ENCODE assay signal across 18 mouse cellular contexts in genomic region chr4:32199156-32199555, GRCm38 (mm10). TPM values are rescaled to one million over a fixed set of nuclear protein-coding genes. Genes with fewer than 3 reads are reported as not detected.
DNase-seq lines count a peak whose midpoint lies in the region; ATAC-seq and TF ChIP-seq lines count a peak whose summit lies in the region.
"Had no signal": no experiment of that assay in that cellular context is flagged by ENCODE, and none has a peak within 500 bp of the region (broad histone marks: within the 10 kb centered on the region; RNA-seq: fewer than 3 reads in every experiment).

No protein-coding gene starts in this region.

- TF ChIP-seq EP300 in liver, postnatal 0 days (IDR thresholded peaks at IDR 0.05; ENCODE audit: low read depth) = no peak; the same call in 1 of the 2 replicates

- no peak for TF ChIP-seq CTCF in liver, postnatal 0 days (IDR thresholded peaks at IDR 0.05; ENCODE audit: low read depth)

- H3K36me3 ChIP-seq in liver, postnatal 0 days (replicated peaks; ENCODE audit: insufficient read depth, low read length) = no peaks in the 10 kb centered on the region
- H3K36me3 ChIP-seq in liver, embryonic 12.5 days = no peaks in the 10 kb centered on the region
- H3K36me3 ChIP-seq: embryonic facial prominence, embryonic 10.5 days; limb, embryonic 12.5 days; lung, embryonic 15.5 days; neural tube, embryonic 13.5 days had no signal

- peak overlapping the region; percentile 84 for H3K27ac ChIP-seq in liver, postnatal 0 days (ENCODE audit: low read depth)
- no peak overlapping the region for H3K27ac ChIP-seq in liver, embryonic 12.5 days
- H3K27ac ChIP-seq: embryonic facial prominence, embryonic 10.5 days; limb, embryonic 12.5 days; lung, embryonic 15.5 days; neural tube, embryonic 13.5 days had no signal

- intact Hi-C loops in left cerebral cortex, postnatal 14 days (cut with DNase I) = no loop called here

- 57% methylated on average over 7 of the region's 7 CpGs for WGBS in liver, postnatal 0 days (ENCODE audit: insufficient replicate concordance)
- 66% methylated on average over 7 of the region's 7 CpGs for WGBS in liver, embryonic 12.5 days (ENCODE audit: insufficient replicate concordance)

- peaks cover 9% of the 10 kb centered on the region for H3K4me1 ChIP-seq in liver, postnatal 0 days (ENCODE audit: insufficient read depth)
- peaks cover 7% of the 10 kb centered on the region; the same call in 1 of the 2 replicates for H3K4me1 ChIP-seq in liver, embryonic 12.5 days

- peak overlapping the region; percentile 48 for H3K4me2 ChIP-seq in liver, postnatal 0 days (ENCODE audit: low read depth, low read length)
- H3K4me2 ChIP-seq in liver, embryonic 12.5 days = no peak overlapping the region
- H3K4me2 ChIP-seq: limb, embryonic 12.5 days; lung, embryonic 15.5 days; neural tube, embryonic 13.5 days had no signal

- no peaks in the 10 kb centered on the region for H3K9me3 ChIP-seq in liver, postnatal 0 days (ENCODE audit: low read length)
- H3K9me3 ChIP-seq in liver, embryonic 12.5 days (replicated peaks) = no peaks in the 10 kb centered on the region
- H3K9me3 ChIP-seq: embryonic facial prominence, embryonic 10.5 days; limb, embryonic 12.5 days; lung, embryonic 15.5 days; neural tube, embryonic 13.5 days had no signal

- no peaks in the 10 kb centered on the region for H3K27me3 ChIP-seq in liver, postnatal 0 days (ENCODE audit: insufficient read depth, low read length)
- peaks cover 23% of the 10 kb centered on the region for H3K27me3 ChIP-seq in liver, embryonic 12.5 days (replicated peaks)
- H3K27me3 ChIP-seq: limb, embryonic 12.5 days; lung, embryonic 15.5 days; neural tube, embryonic 13.5 days had no signal

- 0 out of 2 replicates have a peak overlapping the region, but pooled peaks have one; percentile 5 for H3K9ac ChIP-seq in liver, postnatal 0 days (replicated peaks)
- H3K9ac ChIP-seq in liver, embryonic 12.5 days = no peak overlapping the region
- H3K9ac ChIP-seq: forebrain, postnatal 0 days; limb, embryonic 12.5 days; lung, embryonic 15.5 days; neural tube, embryonic 13.5 days had no signal

- peak; percentile 90 for ATAC-seq in liver, postnatal 0 days
- ATAC-seq in liver, embryonic 12.5 days = no peak
- ATAC-seq: activated CD4-positive, CD25-positive, alpha-beta regulatory T cell, adult 4 months; forebrain, postnatal 0 days had no signal

- H3K4me3 ChIP-seq in liver, postnatal 0 days (ENCODE audit: low read depth, low read length) = no peak overlapping the region
- no peak overlapping the region for H3K4me3 ChIP-seq in liver, embryonic 12.5 days
- H3K4me3 ChIP-seq: embryonic facial prominence, embryonic 10.5 days; erythroblast, embryonic 14.5 days; limb, embryonic 12.5 days; lung, embryonic 15.5 days; neural tube, embryonic 13.5 days had no signal

- peak; percentile 26 for DNase-seq in liver, postnatal 0 days
- DNase-seq in frontal cortex, postnatal 25 days (ENCODE audit: low spot score in 2 of 2) = peak; percentile 13 to 17
- DNase-seq in left cerebral cortex, postnatal 14 days (ENCODE audit: low spot score in 2 of 2) = peak; percentile 52 to 75
- DNase-seq in telencephalon, adult 2 months (ENCODE audit: low read depth, low spot score) = peak; percentile 78
- no peak for DNase-seq in cerebellum, postnatal 4 days (ENCODE audit: low spot score in 2 of 2)
- no peak for DNase-seq in T-cell, adult 2 months (ENCODE audit: low spot score)
- DNase-seq: cerebellum, postnatal 10 days; forebrain, postnatal 0 days; heart, adult 11 months; kidney, adult 2 months; kidney, postnatal 25 days had no signal

RNA-seq across cellular contexts. Expression of gene Bach2, which starts 39.4 kb away (rescaled TPM):
- polyA plus RNA-seq in liver, postnatal 0 days (2015; fragmentation: Nextera tagmentation; extraction: Ambion mirVana) = 2.7 and 4.3 TPM in 2 replicates
- 1.1 and 1.8 TPM in 2 replicates for polyA plus RNA-seq in liver, embryonic 12.5 days (2016; fragmentation: Nextera tagmentation; extraction: Ambion mirVana)
- total RNA-seq in left cerebral cortex, postnatal 14 days (2021) = 10 to 100 TPM; 22.4 to 24.8 TPM

Comparison
In these comparisons a context has a peak if more than half of its experiments do, and no peak if none do; other contexts are left out.
1. DNase-seq: peak in liver, postnatal 0 days (single experiment), frontal cortex, postnatal 25 days (2 of 2), left cerebral cortex, postnatal 14 days (2 of 2) and telencephalon, adult 2 months (single experiment); none in cerebellum, postnatal 4 days (0 of 2) and T-cell, adult 2 months (single experiment).